Mouse (Mus musculus): ENCODE data around the gene Edem2.
A peak's percentile ranks its signal among the peaks of the same experiment; 100 is the strongest.
"Not testable (repeated sequence)": the region's sequence is repeated elsewhere in the genome, so short reads cannot be mapped to it uniquely, and the experiment has no call there.

Gene Edem2

GRCm38 (mm10) chr2:155735080-155735479, 5.8 kb upstream of the Edem2 start:
- no peak for DNase-seq

- DNase-seq = no peak
These were observed 533 bp downstream of the Edem2 start for GRCm38 (mm10) chr2:155728742-155729141.

GRCm38 (mm10) chr2:155727764-155728395, 1.4 kb downstream of the Edem2 start:
- DNase-seq = no peak

- DNase-seq = no peak
These were observed 3.0 kb downstream of the Edem2 start for GRCm38 (mm10) chr2:155726302-155726701.

GRCm38 (mm10) chr2:155724526-155724925, 4.7 kb downstream of the Edem2 start:
- DNase-seq = no peak

- DNase-seq = no peak
These were observed 5.2 kb downstream of the Edem2 start for GRCm38 (mm10) chr2:155724036-155724435.

- DNase-seq = no peak
These were observed 8.7 kb downstream of the Edem2 start for GRCm38 (mm10) chr2:155720585-155720984.

GRCm38 (mm10) chr2:155717082-155717990, 11.9 kb downstream of the Edem2 start:
- DNase-seq = no peak

GRCm38 (mm10) chr2:155710557-155710956, 18.7 kb downstream of the Edem2 start:
- DNase-seq = no peak

GRCm38 (mm10) chr2:155707251-155707650, 22.0 kb downstream of the Edem2 start:
- DNase-seq = no peak

- DNase-seq = no peak
These were observed 25.6 kb downstream of the Edem2 start for GRCm38 (mm10) chr2:155703630-155704029.

GRCm38 (mm10) chr2:155701399-155701919, 27.8 kb downstream of the Edem2 start:
- DNase-seq = no peak

GRCm38 (mm10) chr2:155698443-155698842, 30.8 kb downstream of the Edem2 start:
- DNase-seq = not testable (repeated sequence)

- DNase-seq = no peak
These were observed 32.4 kb downstream of the Edem2 start for GRCm38 (mm10) chr2:155696851-155697250.

- DNase-seq = peak; percentile 90
These were observed 33.1 kb downstream of the Edem2 start for GRCm38 (mm10) chr2:155696091-155696558.

GRCm38 (mm10) chr2:155695316-155695715, 34.0 kb downstream of the Edem2 start:
- no peak for DNase-seq

- no peak for DNase-seq
These were observed 34.7 kb downstream of the Edem2 start for GRCm38 (mm10) chr2:155694564-155694963.

GRCm38 (mm10) chr2:155693136-155693535, 36.1 kb downstream of the Edem2 start:
- DNase-seq = no peak

- DNase-seq = peak; percentile 99
These were observed 37.4 kb downstream of the Edem2 start, which contains the start of gene Trpc4ap for GRCm38 (mm10) chr2:155691723-155692493. Gene Trpc4ap, minus strand, starts transcription at chr2:155692384.

- no peak for DNase-seq
These were observed 37.9 kb downstream of the Edem2 start for GRCm38 (mm10) chr2:155691336-155691722.

- DNase-seq = no peak
These were observed 40.1 kb downstream of the Edem2 start for GRCm38 (mm10) chr2:155689211-155689610.

GRCm38 (mm10) chr2:155687746-155688145, 41.5 kb downstream of the Edem2 start:
- DNase-seq = no peak

- DNase-seq = no peak
These were observed 42.7 kb downstream of the Edem2 start for GRCm38 (mm10) chr2:155686572-155686971.
